In the genomic region with DNA sequence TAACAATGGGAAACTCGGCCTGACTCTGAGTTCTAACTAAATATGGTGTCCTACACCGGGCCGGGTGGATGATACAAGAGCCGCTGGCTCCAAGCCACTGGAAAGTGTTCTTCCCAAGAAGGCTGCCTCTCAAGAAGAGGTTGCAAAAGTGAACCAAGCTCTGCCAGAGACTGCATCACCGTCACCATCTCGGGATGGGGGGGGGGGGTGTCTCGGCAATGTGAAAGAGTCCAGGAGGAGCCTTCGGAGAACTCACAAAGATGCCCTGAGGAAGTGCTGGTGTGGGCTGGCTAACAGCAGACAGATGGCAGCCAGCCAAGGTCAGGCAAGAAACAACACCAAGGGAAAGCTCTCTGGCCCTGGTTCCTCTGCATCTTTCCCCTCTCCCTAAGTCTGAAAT, we compare ENCODE assay signal across 9 mouse cellular contexts.
DNase-seq lines count a peak whose midpoint lies in the region; ATAC-seq lines count a peak whose summit lies in the region.
"Had no signal": no experiment of that assay in that cellular context is flagged by ENCODE, and none has a peak within 500 bp of the region (broad histone marks: within the 10 kb centered on the region; RNA-seq: fewer than 3 reads in every experiment).

No protein-coding gene starts in this region.

- 60% methylated on average over 8 of the region's 8 CpGs for WGBS in heart, embryonic 11.5 days (ENCODE audit: insufficient replicate concordance)
- 78% methylated on average over 7 of the region's 8 CpGs for WGBS in liver, embryonic 12.5 days (ENCODE audit: insufficient replicate concordance)

- no peak overlapping the region for H3K4me3 ChIP-seq in heart, embryonic 11.5 days (ENCODE audit: low read depth, low read length)
- H3K4me3 ChIP-seq in liver, embryonic 12.5 days, result no peak overlapping the region

- no peak for ATAC-seq in heart, embryonic 11.5 days (replicated peaks; ENCODE audit: insufficient number of reproducible peaks, low FRiP score, low TSS enrichment)
- ATAC-seq in liver, embryonic 12.5 days, result no peak
- ATAC-seq: inflammation-experienced regulatory T-cells, adult 6 months had no signal

- no peak overlapping the region for H3K9ac ChIP-seq in heart, embryonic 11.5 days (ENCODE audit: low read depth, low read length)
- no peak overlapping the region for H3K9ac ChIP-seq in liver, embryonic 12.5 days

- DNase-seq in kidney, postnatal 25 days, result peak; percentile 61 to 65
- no peak for DNase-seq in kidney, adult 9 months
- DNase-seq in adrenal gland, adult 2 months, result peak; percentile 83
- DNase-seq in lung, postnatal 36 days, result peak; percentile 80
- no peak for DNase-seq in thymus, postnatal 25 days
- DNase-seq in layer of hippocampus, adult 8-10 months (ENCODE audit: low spot score in 2 of 2), result no peak

- H3K4me2 ChIP-seq in heart, embryonic 11.5 days, result no peak overlapping the region; the same call in 1 of the 2 replicates
- H3K4me2 ChIP-seq in liver, embryonic 12.5 days, result no peak overlapping the region

- H3K4me1 ChIP-seq in heart, embryonic 11.5 days (ENCODE audit: control insufficient read depth, insufficient read depth, low read length), result peaks cover 44% of the 10 kb centered on the region
- no peaks in the 10 kb centered on the region for H3K4me1 ChIP-seq in liver, embryonic 12.5 days

- H3K27me3 ChIP-seq in heart, embryonic 11.5 days (ENCODE audit: control insufficient read depth, insufficient read depth, low read length), result no peaks in the 10 kb centered on the region
- peaks cover 7% of the 10 kb centered on the region; the same call in 1 of the 2 replicates for H3K27me3 ChIP-seq in liver, embryonic 12.5 days (replicated peaks)

- H3K9me3 ChIP-seq in heart, embryonic 11.5 days (replicated peaks; ENCODE audit: control insufficient read depth, low read length), result no peaks in the 10 kb centered on the region
- H3K9me3 ChIP-seq in liver, embryonic 12.5 days (replicated peaks), result no peaks in the 10 kb centered on the region

- peak overlapping the region; percentile 6 for H3K27ac ChIP-seq in heart, embryonic 11.5 days (ENCODE audit: low read depth, low read length)
- no peak overlapping the region for H3K27ac ChIP-seq in liver, embryonic 12.5 days

- no peaks in the 10 kb centered on the region for H3K36me3 ChIP-seq in heart, embryonic 11.5 days (ENCODE audit: control insufficient read depth, insufficient read depth, low read length)
- H3K36me3 ChIP-seq in liver, embryonic 12.5 days, result no peaks in the 10 kb centered on the region

Comparison
In these comparisons a context has a peak if more than half of its experiments do, and no peak if none do; other contexts are left out.
1. DNase-seq: peak in kidney, postnatal 25 days (2 of 2), adrenal gland, adult 2 months (single experiment) and lung, postnatal 36 days (single experiment); none in kidney, adult 9 months (single experiment), thymus, postnatal 25 days (single experiment) and layer of hippocampus, adult 8-10 months (0 of 2).